Mouse (Mus musculus) thymus, postnatal 10 days (tissue): ENCODE results near the gene Olfr1240.

Source experiments
- DNase-seq, 2 experiments: peaks; one replicate each; pipeline ENCODE4 v3.0.0; 2021; ENCODE audit warnings: low spot score in 2 of 2

Olfr1240 gene

DNA sequence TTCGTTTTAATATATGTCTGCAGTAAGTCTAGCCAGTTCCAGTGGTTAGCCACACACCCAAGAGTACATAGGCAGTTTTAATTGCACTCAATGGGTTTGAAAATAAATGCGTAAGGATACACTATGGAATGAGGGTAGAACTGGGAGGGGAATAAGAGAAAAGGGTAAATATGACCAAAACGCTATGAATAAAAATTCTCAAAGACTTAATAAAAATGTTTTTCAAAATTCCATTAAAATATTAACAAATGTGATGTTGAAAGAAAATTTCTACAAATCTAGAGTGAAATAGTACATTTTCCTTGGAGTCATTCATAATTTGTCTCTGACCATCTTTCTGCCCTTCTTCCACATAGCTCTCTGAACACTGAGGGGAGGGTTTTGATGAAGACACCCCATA lies at the start of gene Olfr1240:
Gene Olfr1240 (minus strand): TSS at position 101 of the 400 bp plus-strand sequence.
- DNase-seq, result no peak

DNA sequence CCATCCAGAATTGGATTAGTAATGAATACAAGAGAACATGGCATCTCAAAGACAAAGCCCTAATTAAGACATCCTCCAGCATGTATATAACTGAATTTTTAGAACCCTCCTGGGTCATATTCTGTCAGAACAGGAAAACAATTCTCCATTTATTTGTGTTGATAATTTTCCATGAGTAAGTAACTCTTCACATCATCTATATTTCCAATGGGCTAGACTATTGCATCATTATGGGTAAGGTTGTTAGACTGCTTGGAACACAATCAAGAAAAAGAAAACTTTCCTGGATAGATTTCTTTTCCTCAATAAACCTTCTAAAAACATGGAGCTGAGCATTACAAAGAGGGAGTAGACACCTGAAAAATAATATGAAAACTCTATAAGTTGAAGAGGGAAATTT lies 44.2 kb upstream of the Olfr1240 start, which contains the start of gene Olfr1241:
Gene Olfr1241 (minus strand): TSS at position 101 of the 400 bp plus-strand sequence.
- no peak for DNase-seq

DNA sequence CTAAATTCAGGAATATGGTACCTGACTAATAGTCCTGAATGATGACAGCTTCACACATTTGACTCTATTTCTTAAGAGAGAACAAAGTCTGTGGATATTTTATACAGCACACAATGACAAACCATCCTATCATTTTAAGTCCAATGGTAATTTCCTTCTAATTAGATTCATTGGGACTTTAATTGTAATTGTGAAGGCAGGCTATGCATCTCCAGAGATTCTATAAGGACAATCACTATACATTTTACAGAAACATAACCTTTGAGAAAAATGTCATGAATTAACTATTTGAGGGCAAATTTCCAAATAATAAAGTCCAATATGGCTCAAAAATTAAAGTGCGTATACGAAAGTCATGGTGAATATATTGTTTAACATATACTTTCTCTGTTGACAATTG lies 22.5 kb downstream of the Olfr1240 start, which contains the start of gene Olfr1239:
Gene Olfr1239 (minus strand): TSS at position 101 of the 400 bp plus-strand sequence.
- DNase-seq, result no peak

DNA sequence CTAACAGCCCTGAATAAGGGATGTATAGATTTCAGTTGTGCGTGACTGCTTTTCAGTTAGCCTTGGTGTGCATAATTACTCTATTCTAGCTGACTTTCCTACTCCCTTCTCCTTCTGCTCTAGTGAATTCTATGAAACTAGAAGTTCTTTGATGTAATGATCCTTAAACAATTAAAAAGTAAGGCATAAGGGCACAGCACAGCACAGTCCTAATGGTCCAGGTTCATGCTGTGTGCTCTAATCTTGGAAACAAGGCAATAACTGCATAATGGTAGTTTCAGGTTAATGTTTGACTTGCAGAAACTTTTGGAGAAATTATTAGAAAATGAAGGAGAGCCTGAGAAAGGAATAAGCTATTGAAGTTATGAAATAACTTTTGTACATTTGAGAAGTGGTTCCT lies 28.2 kb downstream of the Olfr1240 start:
- DNase-seq, result no peak

DNA sequence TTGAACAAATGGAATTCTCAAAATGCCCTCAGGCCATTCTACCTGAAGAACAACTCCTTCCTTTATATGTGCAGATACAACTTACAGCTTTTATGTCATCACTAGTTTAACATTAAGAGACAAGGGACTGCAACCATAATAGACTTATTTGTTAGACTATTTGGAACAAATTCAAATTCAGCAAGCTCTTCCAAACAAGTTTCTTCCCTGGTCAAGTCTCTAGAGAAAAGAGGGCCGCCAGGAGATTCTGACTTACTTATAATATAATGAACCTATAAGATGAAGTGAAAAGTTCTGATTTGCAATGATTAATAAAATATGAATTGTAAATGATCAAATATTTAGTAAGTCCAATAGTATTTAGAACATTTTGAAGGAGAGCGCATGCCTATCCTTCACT lies 33.2 kb downstream of the Olfr1240 start, which contains the start of gene Olfr1238:
Gene Olfr1238 (minus strand): TSS at position 101 of the 400 bp plus-strand sequence.
- DNase-seq, result no peak

DNA sequence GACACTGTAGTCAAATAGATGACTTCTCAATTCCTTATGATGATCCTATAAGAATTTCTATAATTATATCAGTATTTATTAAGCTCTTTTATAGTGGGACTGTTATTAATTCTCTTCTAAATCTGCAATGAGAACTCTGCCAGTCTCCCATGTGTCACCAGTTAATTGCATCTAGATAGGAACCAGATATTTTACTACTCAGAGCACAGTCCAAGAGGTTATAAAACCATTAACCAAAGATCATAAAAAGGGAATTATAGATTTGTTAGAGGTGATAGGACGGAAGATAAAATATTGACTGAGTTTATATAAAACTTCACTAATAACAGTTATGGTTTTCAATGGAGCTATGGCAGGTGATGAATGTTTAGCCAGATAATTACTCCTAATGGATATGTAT lies 41.9 kb downstream of the Olfr1240 start:
- no peak for DNase-seq
